Mouse (Mus musculus): ENCODE measurements around the gene Krtap16-1. TPM values are rescaled to one million over a fixed set of nuclear protein-coding genes. Genes with fewer than 3 reads are reported as not detected.

The Krtap16-1 gene
- polyA plus RNA-seq, 1 experiment from 2014 or later = not detected

GRCm38 (mm10) chr11:100005905-100006304, 19.5 kb upstream of the Krtap16-1 start:
- 0 out of 2 replicates have a peak, but pooled peaks cover 4% of the 10 kb centered on the region for H3K9me3 ChIP-seq (ENCODE audit: control insufficient read depth, low read length)
- ATAC-seq (replicated peaks; ENCODE audit: low FRiP score, low TSS enrichment, low read depth) = no peak
- H3K27ac ChIP-seq (ENCODE audit: low read depth) = no peak overlapping the region
- no peaks in the 10 kb centered on the region for H3K4me1 ChIP-seq (replicated peaks; ENCODE audit: control insufficient read depth, insufficient read depth, low read length)
- DNase-seq (ENCODE audit: low spot score) = no peak
- H3K4me3 ChIP-seq (ENCODE audit: low read depth, low read length) = no peak overlapping the region
- no peaks in the 10 kb centered on the region for H3K36me3 ChIP-seq (ENCODE audit: control insufficient read depth, insufficient read depth, low read length)
- no peak overlapping the region for H3K4me2 ChIP-seq (ENCODE audit: low read length)
- H3K9ac ChIP-seq (ENCODE audit: low read length) = no peak overlapping the region
- H3K27me3 ChIP-seq (replicated peaks; ENCODE audit: control insufficient read depth, insufficient read depth, low read length) = no peaks in the 10 kb centered on the region
- 81% methylated on average over 8 of the region's 8 CpGs for WGBS

DNA sequence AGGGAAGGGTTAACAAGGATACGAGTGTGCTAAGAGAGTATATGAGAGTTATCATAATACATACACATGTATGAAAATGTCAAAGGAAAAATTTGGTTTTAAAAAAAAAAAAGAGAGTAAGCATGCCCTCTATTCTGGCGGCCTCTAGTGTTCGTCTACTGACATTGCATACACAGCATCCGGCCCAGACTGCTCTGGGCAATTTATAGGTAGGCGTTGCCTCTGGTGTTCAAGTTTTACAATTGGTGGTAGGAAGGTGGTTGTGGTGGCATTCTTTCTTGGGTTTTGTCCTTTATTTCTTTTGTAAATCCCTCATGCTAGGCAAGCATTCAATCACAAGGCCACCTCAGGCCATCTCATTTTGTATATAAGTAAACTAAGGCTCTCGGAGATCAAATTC, 18.4 kb upstream of the Krtap16-1 start:
- Histone ChIP-seq H3K9ac (ENCODE audit: low read length) (no peak overlapping the region), H3K4me3 (ENCODE audit: low read depth, low read length) (no peak overlapping the region), H3K4me2 (ENCODE audit: low read length) (no peak overlapping the region), H3K36me3 (ENCODE audit: control insufficient read depth, insufficient read depth, low read length) (no peaks in the 10 kb centered on the region), H3K27ac (ENCODE audit: low read depth) (no peak overlapping the region), H3K9me3 (ENCODE audit: control insufficient read depth, low read length) (0 out of 2 replicates have a peak, but pooled peaks cover 4% of the 10 kb centered on the region), H3K4me1 (replicated peaks; ENCODE audit: control insufficient read depth, insufficient read depth, low read length) (no peaks in the 10 kb centered on the region), H3K27me3 (replicated peaks; ENCODE audit: control insufficient read depth, insufficient read depth, low read length) (no peaks in the 10 kb centered on the region)
- DNase-seq (ENCODE audit: low spot score) (peak; percentile 71), ATAC-seq (replicated peaks; ENCODE audit: low FRiP score, low TSS enrichment, low read depth) (no peak)
- 19% methylated on average over 6 of the region's 6 CpGs for WGBS

DNA sequence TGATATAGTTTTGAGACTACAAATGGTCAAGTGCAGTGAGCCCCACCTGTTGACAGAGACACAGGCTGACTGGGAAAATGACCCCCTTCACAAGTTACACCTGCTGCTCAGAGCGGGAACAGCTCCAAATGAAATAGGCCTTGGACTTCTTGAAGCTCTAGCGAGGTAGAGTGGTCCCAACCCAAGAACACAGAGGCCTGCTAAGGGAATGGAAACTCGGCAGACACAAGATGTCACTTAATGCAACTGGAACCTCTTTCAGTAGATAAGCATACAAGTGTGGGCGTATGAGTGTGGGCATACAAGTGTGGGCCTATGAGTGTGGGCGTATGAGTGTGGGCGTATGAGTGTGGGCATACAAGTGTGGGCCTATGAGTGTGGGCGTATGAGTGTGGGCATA, 12.7 kb upstream of the Krtap16-1 start:
- Histone ChIP-seq H3K4me1 (replicated peaks; ENCODE audit: control insufficient read depth, insufficient read depth, low read length) (peaks cover 1% of the 10 kb centered on the region; the same call in 1 of the 2 replicates), H3K27me3 (replicated peaks; ENCODE audit: control insufficient read depth, insufficient read depth, low read length) (0 out of 2 replicates have a peak, but pooled peaks cover 4% of the 10 kb centered on the region), H3K4me2 (ENCODE audit: low read length) (no peak overlapping the region), H3K36me3 (ENCODE audit: control insufficient read depth, insufficient read depth, low read length) (no peaks in the 10 kb centered on the region), H3K27ac (ENCODE audit: low read depth) (no peak overlapping the region), H3K4me3 (ENCODE audit: low read depth, low read length) (no peak overlapping the region), H3K9ac (ENCODE audit: low read length) (no peak overlapping the region), H3K9me3 (ENCODE audit: control insufficient read depth, low read length) (0 out of 2 replicates have a peak, but pooled peaks cover 4% of the 10 kb centered on the region)
- no peak for ATAC-seq (replicated peaks; ENCODE audit: low FRiP score, low TSS enrichment, low read depth)
- 94% methylated on average over 7 of the region's 7 CpGs for WGBS
- no peak for DNase-seq (ENCODE audit: low spot score)

DNA sequence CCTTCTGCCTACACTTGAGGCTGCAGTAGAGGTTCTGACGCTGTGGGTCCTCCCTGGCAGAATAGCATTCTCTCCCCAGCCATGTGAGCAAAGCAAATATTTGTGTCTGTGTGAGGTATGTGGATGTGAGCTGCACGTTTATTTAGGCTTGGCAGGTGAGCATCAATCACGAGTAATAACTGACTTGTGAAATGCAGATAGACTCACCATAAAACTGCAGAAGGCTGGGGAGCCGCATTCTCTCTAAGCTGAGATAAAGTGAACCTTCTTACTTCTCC, 7.9 kb upstream of the Krtap16-1 start:
- no peak overlapping the region for H3K9ac ChIP-seq (ENCODE audit: low read length)
- 25% methylated on average over 4 of the region's 4 CpGs for WGBS
- H3K9me3 ChIP-seq (ENCODE audit: control insufficient read depth, low read length) = no peaks in the 10 kb centered on the region
- H3K36me3 ChIP-seq (ENCODE audit: control insufficient read depth, insufficient read depth, low read length) = no peaks in the 10 kb centered on the region
- no peak for ATAC-seq (replicated peaks; ENCODE audit: low FRiP score, low TSS enrichment, low read depth)
- H3K27me3 ChIP-seq (replicated peaks; ENCODE audit: control insufficient read depth, insufficient read depth, low read length) = 0 out of 2 replicates have a peak, but pooled peaks cover 6% of the 10 kb centered on the region
- H3K27ac ChIP-seq (ENCODE audit: low read depth) = no peak overlapping the region
- H3K4me3 ChIP-seq (ENCODE audit: low read depth, low read length) = no peak overlapping the region
- no peak overlapping the region for H3K4me2 ChIP-seq (ENCODE audit: low read length)
- DNase-seq (ENCODE audit: low spot score) = no peak
- peaks cover 3% of the 10 kb centered on the region; the same call in 1 of the 2 replicates for H3K4me1 ChIP-seq (replicated peaks; ENCODE audit: control insufficient read depth, insufficient read depth, low read length)

DNA sequence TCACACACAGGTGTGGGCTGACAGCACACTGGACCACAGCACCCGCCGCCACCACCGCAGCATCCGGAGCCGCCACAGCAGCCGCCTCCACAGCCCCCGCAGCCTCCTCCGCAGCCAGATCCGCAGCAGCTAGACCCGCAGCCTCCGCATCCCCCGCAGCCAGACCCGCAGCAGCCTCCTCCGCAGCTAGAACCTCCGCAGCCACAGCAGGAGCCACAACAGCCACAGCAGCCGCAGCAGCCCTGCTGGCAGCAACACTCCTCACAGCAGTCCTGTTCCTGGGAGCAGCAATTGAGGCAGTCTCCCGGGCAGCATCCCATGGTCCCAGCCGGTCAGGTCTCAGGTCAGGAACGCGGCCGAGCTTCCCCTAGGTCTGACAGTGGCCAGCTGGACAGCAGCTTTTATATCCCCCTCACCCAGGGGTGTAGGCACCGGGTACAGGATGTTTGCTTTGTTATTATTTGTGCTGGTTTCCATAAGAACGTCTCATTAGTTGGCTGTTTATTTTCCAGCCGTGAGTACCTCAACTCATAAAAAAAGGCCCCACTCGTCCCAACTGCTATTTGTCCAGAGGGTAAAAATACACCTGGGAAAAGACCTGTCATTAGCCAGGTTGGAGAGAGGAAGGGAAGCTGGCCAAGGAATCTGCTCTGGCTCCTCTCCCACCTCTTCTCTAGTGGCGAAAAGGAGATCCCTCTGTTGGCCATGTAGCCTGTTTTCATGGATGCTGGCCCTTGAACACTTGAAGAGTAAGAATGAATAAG, 7.4 kb upstream of the Krtap16-1 start, which contains the start of gene Krtap17-1:
Krtap17-1 (minus strand) TSS at position 375 of the 764 bp plus-strand sequence.
- H3K36me3 ChIP-seq (ENCODE audit: control insufficient read depth, insufficient read depth, low read length) = no peaks in the 10 kb centered on the region
- H3K27me3 ChIP-seq (replicated peaks; ENCODE audit: control insufficient read depth, insufficient read depth, low read length) = 0 out of 2 replicates have a peak, but pooled peaks cover 6% of the 10 kb centered on the region
- H3K27ac ChIP-seq (ENCODE audit: low read depth) = no peak within 1 kb of the TSS
- no peak within 1 kb of the TSS for H3K9ac ChIP-seq (ENCODE audit: low read length)
- peak within 1 kb of the TSS; percentile 1; the same call in 1 of the 2 replicates for H3K4me2 ChIP-seq (ENCODE audit: low read length)
- 19% methylated on average over 26 of the region's 26 CpGs for WGBS
- H3K9me3 ChIP-seq (ENCODE audit: control insufficient read depth, low read length) = no peaks in the 10 kb centered on the region
- no peak for ATAC-seq (replicated peaks; ENCODE audit: low FRiP score, low TSS enrichment, low read depth)
- H3K4me3 ChIP-seq (ENCODE audit: low read depth, low read length) = no peak within 1 kb of the TSS
- H3K4me1 ChIP-seq (replicated peaks; ENCODE audit: control insufficient read depth, insufficient read depth, low read length) = peaks cover 3% of the 10 kb centered on the region; the same call in 1 of the 2 replicates
- DNase-seq (ENCODE audit: low spot score) = no peak

- Histone ChIP-seq H3K27ac (ENCODE audit: low read depth) (no peak overlapping the region), H3K4me2 (ENCODE audit: low read length) (no peak overlapping the region), H3K9me3 (ENCODE audit: control insufficient read depth, low read length) (no peaks in the 10 kb centered on the region), H3K9ac (ENCODE audit: low read length) (no peak overlapping the region), H3K36me3 (ENCODE audit: control insufficient read depth, insufficient read depth, low read length) (no peaks in the 10 kb centered on the region), H3K27me3 (replicated peaks; ENCODE audit: control insufficient read depth, insufficient read depth, low read length) (0 out of 2 replicates have a peak, but pooled peaks cover 6% of the 10 kb centered on the region), H3K4me3 (ENCODE audit: low read depth, low read length) (no peak overlapping the region), H3K4me1 (replicated peaks; ENCODE audit: control insufficient read depth, insufficient read depth, low read length) (peaks cover 3% of the 10 kb centered on the region; the same call in 1 of the 2 replicates)
- ATAC-seq (replicated peaks; ENCODE audit: low FRiP score, low TSS enrichment, low read depth) (no peak), DNase-seq (ENCODE audit: low spot score) (no peak)
- WGBS = 81% methylated on average over 3 of the region's 3 CpGs
These were observed 4.2 kb upstream of the Krtap16-1 start for GRCm38 (mm10) chr11:99990571-99990970.

- 84% methylated on average over 6 of the region's 6 CpGs for WGBS
- H3K27me3 ChIP-seq (replicated peaks; ENCODE audit: control insufficient read depth, insufficient read depth, low read length) = 0 out of 2 replicates have a peak, but pooled peaks cover 6% of the 10 kb centered on the region
These were observed 3.5 kb upstream of the Krtap16-1 start for GRCm38 (mm10) chr11:99989881-99990405.

GRCm38 (mm10) chr11:99988530-99988929, 2.1 kb upstream of the Krtap16-1 start:
- H3K27ac ChIP-seq (ENCODE audit: low read depth) = no peak overlapping the region
- H3K4me1 ChIP-seq (replicated peaks; ENCODE audit: control insufficient read depth, insufficient read depth, low read length) = no peaks in the 10 kb centered on the region
- no peaks in the 10 kb centered on the region for H3K27me3 ChIP-seq (replicated peaks; ENCODE audit: control insufficient read depth, insufficient read depth, low read length)
- no peak for ATAC-seq (replicated peaks; ENCODE audit: low FRiP score, low TSS enrichment, low read depth)
- no peaks in the 10 kb centered on the region for H3K9me3 ChIP-seq (ENCODE audit: control insufficient read depth, low read length)
- no peaks in the 10 kb centered on the region for H3K36me3 ChIP-seq (ENCODE audit: control insufficient read depth, insufficient read depth, low read length)
- H3K4me3 ChIP-seq (ENCODE audit: low read depth, low read length) = no peak overlapping the region
- H3K4me2 ChIP-seq (ENCODE audit: low read length) = no peak overlapping the region
- no peak overlapping the region for H3K9ac ChIP-seq (ENCODE audit: low read length)
- 87% methylated on average over 3 of the region's 3 CpGs for WGBS
- no peak for DNase-seq (ENCODE audit: low spot score)

More at GRCm38 (mm10) chr11:99989881-99990405, 3.5 kb upstream of the Krtap16-1 start:
- H3K27ac ChIP-seq (ENCODE audit: low read depth) = no peak overlapping the region
- H3K4me2 ChIP-seq (ENCODE audit: low read length) = no peak overlapping the region
- no peak overlapping the region for H3K9ac ChIP-seq (ENCODE audit: low read length)
- H3K4me3 ChIP-seq (ENCODE audit: low read depth, low read length) = no peak overlapping the region
- H3K9me3 ChIP-seq (ENCODE audit: control insufficient read depth, low read length) = no peaks in the 10 kb centered on the region
- ATAC-seq (replicated peaks; ENCODE audit: low FRiP score, low TSS enrichment, low read depth) (no peak), DNase-seq (ENCODE audit: low spot score) (no peak)
- peaks cover 3% of the 10 kb centered on the region; the same call in 1 of the 2 replicates for H3K4me1 ChIP-seq (replicated peaks; ENCODE audit: control insufficient read depth, insufficient read depth, low read length)
- no peaks in the 10 kb centered on the region for H3K36me3 ChIP-seq (ENCODE audit: control insufficient read depth, insufficient read depth, low read length)

Measured in intestine, embryonic 14.5 days (tissue).